Mouse (Mus musculus): ENCODE measurements around the gene Sfxn3. TPM values are rescaled to one million over a fixed set of nuclear protein-coding genes. Genes with fewer than 3 reads are reported as not detected.
A peak's percentile ranks its signal among the peaks of the same experiment; 100 is the strongest.

Sfxn3 gene
- polyA plus RNA-seq, 1 experiment from 2014 or later, result 26.7 TPM

- Histone ChIP-seq H3K9ac (ENCODE audit: low read length) (no peak overlapping the region), H3K9me3 (ENCODE audit: control insufficient read depth, low read length) (no peaks in the 10 kb centered on the region), H3K4me3 (ENCODE audit: low read depth, low read length) (no peak overlapping the region), H3K4me2 (replicated peaks; ENCODE audit: low read depth) (no peak overlapping the region), H3K27ac (replicated peaks) (no peak overlapping the region), H3K27me3 (ENCODE audit: control insufficient read depth, insufficient read depth, low read length) (no peaks in the 10 kb centered on the region), H3K36me3 (ENCODE audit: control insufficient read depth, insufficient read depth, low read length) (peaks cover 14% of the 10 kb centered on the region; the same call in 1 of the 2 replicates), H3K4me1 (replicated peaks; ENCODE audit: control insufficient read depth, insufficient read depth) (peaks cover 11% of the 10 kb centered on the region; the same call in 1 of the 2 replicates)
- no peak for TF ChIP-seq EP300 (optimal IDR thresholded peaks at IDR 0.05)
- ATAC-seq (ENCODE audit: low FRiP score, low TSS enrichment), result no peak
- WGBS, result 90% methylated on average over 8 of the region's 8 CpGs
- no peak for DNase-seq (ENCODE audit: low spot score)
These were observed 6.1 kb downstream of the Sfxn3 start for GRCm38 (mm10) chr19:45053451-45053850.

DNA sequence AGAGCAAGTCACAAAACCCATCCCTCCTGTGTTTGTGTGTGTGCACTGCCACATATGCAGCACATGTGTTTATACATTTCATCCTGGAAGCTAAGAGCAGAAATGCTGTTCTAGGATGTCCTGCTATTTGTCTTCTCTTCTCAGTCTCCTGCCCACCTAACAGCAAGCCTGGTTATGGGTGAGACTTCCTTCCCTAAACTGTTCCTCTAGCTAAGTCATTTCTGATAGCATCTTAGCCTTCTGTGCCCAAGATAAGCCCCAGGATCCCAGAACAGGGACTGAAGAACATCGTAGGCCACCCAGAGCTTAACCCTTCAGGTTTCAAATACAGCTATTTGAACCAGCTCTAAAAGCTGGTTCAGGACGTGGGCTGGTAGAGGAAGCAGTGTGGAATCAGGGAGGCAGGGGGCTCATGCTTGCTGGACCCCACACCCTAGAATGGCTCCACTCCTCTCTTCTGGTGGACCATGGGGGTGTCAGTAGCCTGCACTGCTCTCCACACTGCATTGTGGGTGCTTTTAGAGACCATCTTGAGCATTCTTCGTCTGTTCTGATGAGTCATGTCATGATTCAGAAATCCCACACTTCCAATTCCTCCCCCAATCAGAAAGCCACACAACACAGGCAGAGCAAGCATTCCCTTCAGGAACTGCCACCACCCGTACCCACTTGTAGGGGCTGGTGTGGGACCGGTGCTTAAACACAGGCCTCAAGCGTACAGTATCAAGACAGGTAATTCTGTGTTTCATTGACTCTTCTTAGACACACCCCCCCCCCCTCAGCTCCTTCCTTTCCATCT lies 7.8 kb downstream of the Sfxn3 start:
- Histone ChIP-seq H3K4me1 (replicated peaks; ENCODE audit: control insufficient read depth, insufficient read depth) (peaks cover 10% of the 10 kb centered on the region), H3K27me3 (ENCODE audit: control insufficient read depth, insufficient read depth, low read length) (no peaks in the 10 kb centered on the region), H3K9ac (ENCODE audit: low read length) (no peak overlapping the region), H3K4me2 (replicated peaks; ENCODE audit: low read depth) (no peak overlapping the region), H3K27ac (replicated peaks) (no peak overlapping the region), H3K9me3 (ENCODE audit: control insufficient read depth, low read length) (no peaks in the 10 kb centered on the region), H3K4me3 (ENCODE audit: low read depth, low read length) (no peak overlapping the region), H3K36me3 (ENCODE audit: control insufficient read depth, insufficient read depth, low read length) (peaks cover 12% of the 10 kb centered on the region; the same call in 1 of the 2 replicates)
- ATAC-seq (ENCODE audit: low FRiP score, low TSS enrichment) (no peak), DNase-seq (ENCODE audit: low spot score) (no peak)
- 68% methylated on average over 6 of the region's 6 CpGs for WGBS
- no peak for TF ChIP-seq CTCF (IDR thresholded peaks at IDR 0.05; ENCODE audit: low read depth)
- no peak for TF ChIP-seq EP300 (optimal IDR thresholded peaks at IDR 0.05)

DNA sequence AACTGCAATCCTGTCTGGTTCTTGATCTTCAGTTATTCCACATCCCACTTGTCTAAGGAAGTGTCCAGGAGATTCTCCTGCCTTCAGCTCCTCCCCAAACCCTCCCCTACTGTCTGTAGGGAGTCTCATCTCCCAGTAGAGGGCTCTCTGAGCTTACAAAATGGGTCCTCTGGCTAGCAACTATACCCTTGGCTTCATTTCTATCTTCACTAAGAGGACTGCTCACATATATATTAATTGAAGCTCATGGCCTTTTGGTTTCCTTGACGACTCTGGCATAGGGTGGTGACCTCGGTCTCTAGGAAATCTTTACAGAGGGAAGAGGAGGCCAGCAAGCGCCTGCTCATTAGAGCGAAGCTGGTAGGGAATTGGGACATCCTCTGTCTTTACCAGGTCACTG lies 9.1 kb downstream of the Sfxn3 start:
- DNase-seq (ENCODE audit: low spot score) (no peak), ATAC-seq (ENCODE audit: low FRiP score, low TSS enrichment) (no peak)
- Histone ChIP-seq H3K4me2 (replicated peaks; ENCODE audit: low read depth) (no peak overlapping the region), H3K9ac (ENCODE audit: low read length) (no peak overlapping the region), H3K27me3 (ENCODE audit: control insufficient read depth, insufficient read depth, low read length) (no peaks in the 10 kb centered on the region), H3K27ac (replicated peaks) (no peak overlapping the region; the same call in 1 of the 2 replicates), H3K9me3 (ENCODE audit: control insufficient read depth, low read length) (no peaks in the 10 kb centered on the region), H3K36me3 (ENCODE audit: control insufficient read depth, insufficient read depth, low read length) (peaks cover 8% of the 10 kb centered on the region; the same call in 1 of the 2 replicates), H3K4me1 (replicated peaks; ENCODE audit: control insufficient read depth, insufficient read depth) (peaks cover 10% of the 10 kb centered on the region), H3K4me3 (ENCODE audit: low read depth, low read length) (no peak overlapping the region)
- no peak for TF ChIP-seq EP300 (optimal IDR thresholded peaks at IDR 0.05)
- TF ChIP-seq CTCF (IDR thresholded peaks at IDR 0.05; ENCODE audit: low read depth), result peak; percentile 81
- 41% methylated on average over 4 of the region's 4 CpGs for WGBS

- TF ChIP-seq EP300 (optimal IDR thresholded peaks at IDR 0.05) (no peak), CTCF (IDR thresholded peaks at IDR 0.05; ENCODE audit: low read depth) (no peak)
- peak overlapping the region; percentile 96 for H3K27ac ChIP-seq (replicated peaks)
- no peaks in the 10 kb centered on the region for H3K27me3 ChIP-seq (ENCODE audit: control insufficient read depth, insufficient read depth, low read length)
- H3K9me3 ChIP-seq (ENCODE audit: control insufficient read depth, low read length), result no peaks in the 10 kb centered on the region
- H3K9ac ChIP-seq (ENCODE audit: low read length), result peak overlapping the region; percentile 79; the same call in 1 of the 2 replicates
- H3K4me3 ChIP-seq (ENCODE audit: low read depth, low read length), result no peak overlapping the region
- no peak for DNase-seq (ENCODE audit: low spot score)
- peaks cover 10% of the 10 kb centered on the region for H3K4me1 ChIP-seq (replicated peaks; ENCODE audit: control insufficient read depth, insufficient read depth)
- ATAC-seq (ENCODE audit: low FRiP score, low TSS enrichment), result no peak
- H3K4me2 ChIP-seq (replicated peaks; ENCODE audit: low read depth), result peak overlapping the region; percentile 81
- WGBS, result 61% methylated on average over 7 of the region's 7 CpGs
- peaks cover 4% of the 10 kb centered on the region; the same call in 1 of the 2 replicates for H3K36me3 ChIP-seq (ENCODE audit: control insufficient read depth, insufficient read depth, low read length)
These were observed 9.8 kb downstream of the Sfxn3 start for GRCm38 (mm10) chr19:45056908-45057698.

DNA sequence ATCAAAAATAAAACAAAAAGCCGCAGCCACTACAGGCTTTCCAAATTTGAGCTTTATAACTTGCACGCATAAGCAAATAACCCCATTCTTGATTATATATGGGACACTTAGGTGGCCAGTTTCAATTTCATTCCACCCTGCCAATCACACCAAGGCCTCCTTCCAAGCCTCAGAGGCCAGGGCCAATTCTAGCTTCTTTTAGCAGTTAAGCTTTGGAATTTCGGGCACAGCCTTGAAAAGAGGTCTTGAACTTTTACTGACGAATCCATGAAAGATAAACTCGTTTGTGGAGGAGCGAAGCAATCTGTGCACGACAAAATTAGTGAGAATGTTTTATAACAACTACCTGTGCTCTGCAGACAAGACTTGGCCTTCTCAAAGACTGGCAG lies 10.4 kb downstream of the Sfxn3 start:
- DNase-seq (ENCODE audit: low spot score) (no peak), ATAC-seq (ENCODE audit: low FRiP score, low TSS enrichment) (no peak)
- WGBS, result 19% methylated on average over 7 of the region's 7 CpGs
- TF ChIP-seq EP300 (optimal IDR thresholded peaks at IDR 0.05) (no peak), CTCF (IDR thresholded peaks at IDR 0.05; ENCODE audit: low read depth) (no peak)
- Histone ChIP-seq H3K27me3 (ENCODE audit: control insufficient read depth, insufficient read depth, low read length) (no peaks in the 10 kb centered on the region), H3K9ac (ENCODE audit: low read length) (peak overlapping the region; percentile 79), H3K9me3 (ENCODE audit: control insufficient read depth, low read length) (no peaks in the 10 kb centered on the region), H3K36me3 (ENCODE audit: control insufficient read depth, insufficient read depth, low read length) (no peaks in the 10 kb centered on the region), H3K4me3 (ENCODE audit: low read depth, low read length) (peak overlapping the region; percentile 60), H3K27ac (replicated peaks) (peak overlapping the region; percentile 96), H3K4me1 (replicated peaks; ENCODE audit: control insufficient read depth, insufficient read depth) (peaks cover 10% of the 10 kb centered on the region), H3K4me2 (replicated peaks; ENCODE audit: low read depth) (peak overlapping the region; percentile 81)
